Mouse (Mus musculus) left cerebral cortex, postnatal 10 days (tissue): Measurements from ENCODE around the gene Hoxd12. TPM values are rescaled to one million over a fixed set of nuclear protein-coding genes. Genes with fewer than 3 reads are reported as not detected.
A peak's percentile ranks its signal among the peaks of the same experiment; 100 is the strongest.

ENCODE experiments used
- DNase-seq, 2 experiments: peaks; one replicate each; pipeline ENCODE4 v3.0.0; 2021 to 2022; ENCODE audit warnings: low spot score in 2 of 2, mixed read lengths in 1 of 2; ENCODE audit errors: extremely low spot score in 1 of 2
- intact Hi-C: fragments of 180-260 bp; cut with DNase I; formaldehyde crosslinking; loops from one replicate; pipeline ENCODE4 v1.15.1; 2025
- total RNA-seq, 2 experiments: library from RNA; stranded (reverse); gene quantifications; 2 replicates each; pipeline ENCODE4 v1.2.3; 2021

Hoxd12 gene
- total RNA-seq, 2 experiments from 2014 or later = not detected

GRCm38 (mm10) chr2:74660421-74661375, 14.1 kb upstream of the Hoxd12 start:
- intact Hi-C loops = loop anchor here (5.0 kb wide), 3 partner anchors 693 to 1113 kb away; no protein-coding TSS in a partner anchor
- no peak for DNase-seq

GRCm38 (mm10) chr2:74661685-74662084, 13.1 kb upstream of the Hoxd12 start:
- intact Hi-C loops = loop anchor here (2.0 to 5.0 kb wide), 5 partner anchors 361 to 1114 kb away; no protein-coding TSS in a partner anchor
- DNase-seq = peak; percentile 26 to 62

- intact Hi-C loops = loop anchor here (2.0 to 5.0 kb wide), 5 partner anchors 363 to 1116 kb away; no protein-coding TSS in a partner anchor
- peak; percentile 39 to 64 for DNase-seq
These were observed 11.4 kb upstream of the Hoxd12 start for GRCm38 (mm10) chr2:74663291-74663925.

- intact Hi-C loops = no loop called here
These were observed 8.4 kb upstream of the Hoxd12 start for GRCm38 (mm10) chr2:74666411-74666810.

GRCm38 (mm10) chr2:74667191-74667841, 7.5 kb upstream of the Hoxd12 start:
- DNase-seq = no peak
- intact Hi-C loops = no loop called here

More at GRCm38 (mm10) chr2:74666411-74666810, 8.4 kb upstream of the Hoxd12 start:
- DNase-seq = no peak

- DNase-seq = no peak
- intact Hi-C loops = no loop called here
These were observed 6.9 kb upstream of the Hoxd12 start, which contains the start of gene Hoxd13 for GRCm38 (mm10) chr2:74667842-74668357. Gene Hoxd13 (plus strand): TSS chr2:74668310.

GRCm38 (mm10) chr2:74668370-74669229, 6.2 kb upstream of the Hoxd12 start:
- intact Hi-C loops = no loop called here
- DNase-seq = peak in 1 of 2 experiments; percentile 40

- intact Hi-C loops = no loop called here
- DNase-seq = no peak
These were observed 5.6 kb upstream of the Hoxd12 start for GRCm38 (mm10) chr2:74669230-74669578.

- no peak for DNase-seq
- intact Hi-C loops = no loop called here
These were observed 5.1 kb upstream of the Hoxd12 start for GRCm38 (mm10) chr2:74669650-74670235.

GRCm38 (mm10) chr2:74670632-74671188, 4.1 kb upstream of the Hoxd12 start:
- DNase-seq = no peak
- intact Hi-C loops = no loop called here

GRCm38 (mm10) chr2:74671847-74672246, 3.0 kb upstream of the Hoxd12 start:
- intact Hi-C loops = no loop called here

GRCm38 (mm10) chr2:74672481-74673362, 2.1 kb upstream of the Hoxd12 start:
- peak in 1 of 2 experiments; percentile 70 for DNase-seq
- intact Hi-C loops = no loop called here

More at GRCm38 (mm10) chr2:74671847-74672246, 3.0 kb upstream of the Hoxd12 start:
- no peak for DNase-seq

- intact Hi-C loops = no loop called here
- no peak for DNase-seq
These were observed 883 bp upstream of the Hoxd12 start for GRCm38 (mm10) chr2:74673835-74674425.

GRCm38 (mm10) chr2:74675666-74676282, 961 bp downstream of the Hoxd12 start:
- DNase-seq = no peak
- intact Hi-C loops = no loop called here

GRCm38 (mm10) chr2:74676376-74677052, 1.7 kb downstream of the Hoxd12 start:
- intact Hi-C loops = no loop called here

More at GRCm38 (mm10) chr2:74676376-74677052, 1.7 kb downstream of the Hoxd12 start:
- DNase-seq = no peak
